Mouse (Mus musculus): ENCODE results near the gene Trex2. TPM values are rescaled to one million over a fixed set of nuclear protein-coding genes. Genes with fewer than 3 reads are reported as not detected.

Gene Trex2
- polyA plus RNA-seq, 1 experiment, result not detected

- Histone ChIP-seq H3K27me3 (ENCODE audit: control insufficient read depth, insufficient read depth, insufficient read length) (no peaks in the 10 kb centered on the region), H3K79me2 (ENCODE audit: control insufficient read depth, insufficient read depth) (no peaks in the 10 kb centered on the region), H3K4me3 (no peak overlapping the region), H3K36me3 (ENCODE audit: control insufficient read depth, insufficient read depth) (no peaks in the 10 kb centered on the region), H3K4me2 (ENCODE audit: low read depth) (no peak overlapping the region), H3ac (ENCODE audit: control insufficient read depth, insufficient read length) (no peak overlapping the region)
- TF ChIP-seq MYOD1 (IDR thresholded peaks at IDR 0.05; ENCODE audit: control insufficient read depth in 1 of 3, insufficient read length in 2 of 3, low read depth in 2 of 3) (no peak), SRF (IDR thresholded peaks at IDR 0.05; ENCODE audit: control insufficient read depth, insufficient read length, low read depth) (no peak), MYOG (IDR thresholded peaks at IDR 0.05; ENCODE audit: control insufficient read depth in 1 of 3, insufficient read depth in 1 of 3, insufficient read length in 2 of 3, low read depth in 2 of 3) (no peak), CEBPB (IDR thresholded peaks at IDR 0.05; ENCODE audit: insufficient read depth, poor library complexity, severe bottlenecking) (no peak), TCF12 (IDR thresholded peaks at IDR 0.05; ENCODE audit: insufficient read depth, poor library complexity, severe bottlenecking) (no peak), REST (IDR thresholded peaks at IDR 0.05; ENCODE audit: insufficient read depth, insufficient read length) (no peak), MAX (IDR thresholded peaks at IDR 0.05; ENCODE audit: low read depth) (no peak), TCF3 (IDR thresholded peaks at IDR 0.05; ENCODE audit: insufficient read length, low read depth) (no peak), POLR2A (IDR thresholded peaks at IDR 0.05; ENCODE audit: insufficient read length, low read depth) (no peak), POLR2AphosphoS2 (IDR thresholded peaks at IDR 0.05; ENCODE audit: insufficient read length, low read depth) (no peak), USF1 (IDR thresholded peaks at IDR 0.05; ENCODE audit: low read depth) (no peak), E2F4 (IDR thresholded peaks at IDR 0.05; ENCODE audit: insufficient read depth) (no peak)
These were observed 50.7 kb downstream of the Trex2 start for GRCm38 (mm10) chrX:73384419-73384818.

Other genes starting within 250 kb of the Trex2 start
- gene Xlr3b, start 243.1 kb downstream of the Trex2 start, polyA plus RNA-seq (2012; fragmentation: generic; extraction: Trizol), result 0.40 TPM
- gene Xlr4b, start 221.0 kb downstream of the Trex2 start, polyA plus RNA-seq (2012; fragmentation: generic; extraction: Trizol), result 0.05 TPM
- gene F8a, start 207.1 kb downstream of the Trex2 start, polyA plus RNA-seq (2012; fragmentation: generic; extraction: Trizol), result 4.5 TPM
- 0.10 TPM for gene Xlr4c, start 192.2 kb downstream of the Trex2 start, polyA plus RNA-seq (2012; fragmentation: generic; extraction: Trizol)
- gene Xlr3c, start 170.0 kb downstream of the Trex2 start, polyA plus RNA-seq (2012; fragmentation: generic; extraction: Trizol), result 1.6 TPM
- gene Xlr5a, start 142.4 kb downstream of the Trex2 start, polyA plus RNA-seq (2012; fragmentation: generic; extraction: Trizol), result not detected
- gene Xlr5c, start 142.4 kb downstream of the Trex2 start, polyA plus RNA-seq (2012; fragmentation: generic; extraction: Trizol), result not detected
- gene Gm45015, start 98.5 kb downstream of the Trex2 start, polyA plus RNA-seq (2012; fragmentation: generic; extraction: Trizol), result not detected
- 8.9 TPM for gene Zfp275, start 92.7 kb downstream of the Trex2 start, polyA plus RNA-seq (2012; fragmentation: generic; extraction: Trizol)
- not detected for gene Gm18336, start 36.6 kb downstream of the Trex2 start, polyA plus RNA-seq (2012; fragmentation: generic; extraction: Trizol)
- not detected for gene Zfp92, start 24.2 kb downstream of the Trex2 start, polyA plus RNA-seq (2012; fragmentation: generic; extraction: Trizol)
- 32.6 TPM for gene Haus7, start 23.7 kb upstream of the Trex2 start, polyA plus RNA-seq (2012; fragmentation: generic; extraction: Trizol)
- 1,139 TPM for gene Bgn, start 48.3 kb upstream of the Trex2 start, polyA plus RNA-seq (2012; fragmentation: generic; extraction: Trizol)
- 0.07 TPM for gene Atp2b3, start 67.7 kb upstream of the Trex2 start, polyA plus RNA-seq (2012; fragmentation: generic; extraction: Trizol)
- 2.9 TPM for gene Dusp9, start 204.1 kb upstream of the Trex2 start, polyA plus RNA-seq (2012; fragmentation: generic; extraction: Trizol)
- 0.11 TPM for gene Pnck, start 224.8 kb upstream of the Trex2 start, polyA plus RNA-seq (2012; fragmentation: generic; extraction: Trizol)
- 56.3 TPM for gene Slc6a8, start 237.8 kb upstream of the Trex2 start, polyA plus RNA-seq (2012; fragmentation: generic; extraction: Trizol)